Mouse (Mus musculus) bone marrow, adult 2 months (tissue): ENCODE data around the gene Gm11232.

Source experiments
- CTCF ChIP-seq: fragments of 200-500 bp; IDR thresholded peaks from 2 replicates; pipeline ENCODE4 v1.5.1; 2011; ENCODE audit warnings: low read length, control low read depth; ENCODE audit not compliant: control insufficient read depth, insufficient read depth
- POLR2A ChIP-seq: fragments of 200-500 bp; IDR thresholded peaks from 2 replicates; pipeline ENCODE4 v1.6.1; 2011; ENCODE audit warnings: low read depth, mild to moderate bottlenecking, control low read depth, low read length, borderline replicate concordance; ENCODE audit not compliant: control insufficient read depth

DNA sequence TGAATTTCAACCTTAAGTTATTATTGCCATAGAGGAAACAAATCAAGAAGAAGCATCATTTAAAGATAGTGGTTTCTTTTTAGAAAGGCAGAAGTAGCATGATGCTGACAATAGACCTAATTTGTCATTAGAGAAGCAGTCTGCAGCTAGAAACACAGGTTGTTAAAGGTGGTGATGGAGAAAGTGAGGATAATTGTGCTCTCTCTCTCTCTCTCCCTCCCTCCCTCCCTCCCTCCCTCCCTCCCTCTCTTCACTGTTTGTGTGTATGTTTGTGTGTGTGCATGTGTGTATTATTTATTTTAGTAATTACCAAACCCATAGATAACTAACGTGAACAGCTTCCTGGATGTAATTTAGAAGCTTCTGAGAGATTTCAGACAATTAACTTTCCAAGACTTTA lies 7.8 kb upstream of the Gm11232 start:
- no peak for TF ChIP-seq CTCF
- TF ChIP-seq POLR2A = no peak
